Mouse (Mus musculus) regulatory T cell (primary cell): ENCODE measurements around the gene Pcnx4.

Experiments used
- in situ Hi-C: fragments of 300-600 bp; cut with MboI, MseI; formaldehyde crosslinking; loops from one replicate; pipeline ENCODE4 v1.15.1; 2025; ENCODE audit warnings: high pct_unique_total_duplicates

The Pcnx4 gene

DNA sequence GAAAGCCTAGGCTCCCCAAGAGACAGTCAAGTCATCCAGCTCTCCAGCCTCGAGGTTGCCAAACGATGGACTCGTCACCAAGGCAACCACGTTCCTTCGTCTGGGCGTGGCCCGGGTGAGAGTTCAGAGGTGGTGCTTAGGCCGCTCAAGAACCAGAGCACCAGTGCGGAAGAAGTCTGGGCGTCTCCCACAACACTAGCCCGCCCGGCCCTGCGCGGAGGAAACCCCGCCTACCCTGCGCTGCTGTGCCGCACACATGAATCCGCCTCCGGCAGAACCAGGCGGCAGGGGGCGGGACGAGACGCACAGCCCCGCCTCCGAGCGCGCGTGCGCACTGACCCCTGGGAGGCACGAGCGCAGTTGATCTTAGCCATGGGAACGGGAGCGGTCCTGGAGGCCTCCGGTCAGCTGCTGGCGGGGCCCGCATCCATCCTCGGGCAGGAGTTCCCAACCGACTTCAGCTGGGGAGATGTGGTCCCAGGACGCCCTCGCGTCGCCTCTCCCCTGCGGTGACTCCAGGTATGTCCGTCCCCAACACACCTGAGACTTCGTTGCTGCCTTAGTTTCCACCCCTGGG lies at the start of gene Pcnx4:
TSS of gene Pcnx4 (plus strand) at position 363 of the 577 bp plus-strand sequence.
- in situ Hi-C loops = loop anchor here (10.0 to 25.0 kb wide), 3 partner anchors 679 to 1841 kb away; no protein-coding TSS in a partner anchor

DNA sequence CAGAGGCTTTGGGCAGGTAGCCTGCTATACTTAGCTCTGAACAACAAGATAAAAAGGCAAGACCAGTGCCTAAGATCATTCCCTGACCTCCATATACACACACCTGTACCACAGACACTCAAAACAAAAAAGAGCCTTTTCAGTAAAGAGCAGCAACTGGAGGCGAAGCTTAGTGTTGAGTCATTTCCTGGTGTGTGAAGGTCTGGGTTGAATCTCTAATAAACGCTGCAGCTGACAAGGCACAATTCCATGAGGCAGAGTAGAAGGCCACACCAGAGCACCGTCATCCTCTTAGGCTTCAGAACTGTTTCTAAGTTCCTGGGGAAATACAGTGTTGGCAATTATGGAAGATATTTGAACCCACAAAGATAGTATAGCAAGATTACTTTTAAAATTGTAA lies 48.7 kb upstream of the Pcnx4 start:
- in situ Hi-C loops = no loop called here

DNA sequence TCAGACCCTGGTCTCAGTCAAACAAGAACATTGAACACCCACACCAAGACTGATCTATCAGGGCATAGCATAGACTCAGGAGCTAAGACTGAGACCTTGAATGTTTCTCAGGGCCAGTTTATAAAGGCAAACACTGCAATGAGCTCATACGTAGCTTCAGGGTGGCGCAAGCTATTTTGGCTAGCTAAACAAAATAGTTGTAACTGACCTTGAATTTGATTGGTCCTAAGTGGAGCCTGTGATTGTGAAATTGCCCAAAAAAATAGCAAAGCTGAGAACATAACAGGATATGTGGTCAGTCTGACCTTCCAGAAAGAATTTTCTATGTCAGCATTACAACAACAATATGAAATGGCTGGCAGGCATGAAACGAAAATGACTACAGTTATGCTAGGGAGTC lies 46.2 kb upstream of the Pcnx4 start:
- in situ Hi-C loops = no loop called here

DNA sequence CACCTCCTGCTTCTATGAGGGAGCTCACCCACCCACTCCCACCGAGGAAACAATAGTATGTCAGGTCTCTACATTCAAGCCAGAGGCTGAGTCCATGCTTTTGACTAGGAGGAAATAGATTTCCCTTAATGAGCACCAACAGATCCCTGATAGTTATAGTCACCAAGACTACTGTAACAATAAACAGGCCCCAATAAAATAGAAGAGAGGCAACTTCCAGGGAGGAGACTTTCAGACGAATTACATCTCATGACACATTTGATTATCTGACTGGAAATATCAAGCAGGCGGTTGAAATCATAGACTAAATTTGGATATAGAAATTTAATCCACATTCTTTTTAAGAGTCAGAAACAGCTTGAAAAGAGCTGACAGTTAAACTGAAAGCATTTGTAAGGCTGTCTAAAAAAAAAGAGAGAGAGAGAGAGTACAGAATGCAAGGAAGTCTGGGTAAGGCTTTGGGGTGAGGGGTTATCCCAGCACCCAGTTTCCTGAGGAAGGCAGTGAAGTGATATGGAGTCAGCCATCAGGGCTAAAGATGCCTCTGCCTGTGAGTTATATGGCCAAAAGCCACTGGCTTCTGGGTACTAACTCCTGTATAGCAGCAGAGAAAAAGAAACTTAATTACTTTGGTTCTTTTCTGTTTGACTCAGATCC lies 45.0 kb upstream of the Pcnx4 start:
- in situ Hi-C loops = no loop called here

DNA sequence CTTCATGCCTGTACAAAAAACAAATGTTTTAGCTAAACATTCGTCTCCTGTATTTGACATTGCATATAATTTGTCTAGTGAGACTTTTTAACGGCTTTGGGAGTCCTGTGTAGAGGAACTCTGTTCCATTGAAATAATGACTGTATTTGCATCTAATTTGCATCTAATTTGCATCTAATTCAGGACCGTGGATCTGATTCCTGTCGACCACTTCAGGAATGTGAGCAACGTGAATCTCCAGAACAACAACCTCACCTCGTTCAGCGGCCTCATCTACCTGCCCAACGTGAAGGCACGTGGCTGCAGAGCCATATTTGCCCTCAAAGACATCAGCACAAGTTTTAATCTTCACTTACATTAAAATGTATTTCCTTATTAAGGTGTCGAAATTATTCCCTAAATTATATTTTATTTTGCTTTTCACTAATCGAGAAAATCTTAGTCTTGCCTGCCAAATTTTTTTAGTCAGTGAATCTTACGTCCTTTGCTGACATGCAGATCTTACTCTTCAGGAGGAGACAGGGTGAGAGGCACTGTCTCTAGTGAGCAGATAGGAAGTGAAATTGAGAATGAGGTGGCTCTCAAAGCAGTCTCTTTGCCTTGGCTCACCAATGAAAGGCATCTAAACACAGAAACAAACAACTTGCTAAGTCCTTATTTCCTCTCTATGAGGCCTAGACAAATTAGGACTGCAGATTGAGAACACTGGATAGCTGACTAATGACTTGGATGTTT lies 39.1 kb upstream of the Pcnx4 start:
- in situ Hi-C loops = no loop called here

DNA sequence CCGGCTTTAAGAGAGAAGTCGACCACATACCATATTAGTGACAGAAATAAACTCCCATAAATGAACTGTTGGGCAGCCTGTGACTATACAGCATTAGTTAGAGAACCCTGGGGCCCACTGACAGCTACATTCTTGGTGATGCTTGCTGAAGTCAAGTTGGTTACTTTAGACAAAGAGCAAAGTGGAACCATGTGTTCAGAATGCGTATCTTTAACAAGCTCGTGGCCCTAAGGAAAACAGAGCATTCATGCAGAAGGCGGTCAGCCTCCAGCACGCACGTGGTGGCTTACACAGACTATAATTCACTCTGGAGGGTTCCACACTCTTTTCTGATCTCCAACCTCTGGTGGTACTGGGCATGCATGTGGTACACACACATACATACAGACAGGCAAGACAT lies 26.6 kb upstream of the Pcnx4 start:
- in situ Hi-C loops = no loop called here

DNA sequence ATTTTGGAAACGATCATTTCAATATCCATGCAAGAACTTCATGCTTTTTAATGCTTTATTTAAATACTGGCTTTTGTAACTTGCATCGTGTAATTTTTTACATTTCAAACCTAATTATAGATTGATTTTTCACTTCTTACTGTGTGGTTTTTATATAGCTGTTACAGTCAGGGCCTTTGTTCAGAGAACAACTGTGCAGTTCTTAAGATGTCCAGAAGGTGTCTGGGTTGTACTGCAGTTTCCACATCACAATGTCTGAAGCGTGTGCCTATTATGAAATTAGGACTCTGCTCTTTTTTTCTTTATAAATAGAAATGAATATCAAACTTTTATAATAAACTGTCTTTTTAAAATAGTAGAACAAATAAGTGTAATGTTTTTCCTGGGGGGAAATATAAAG lies 20.7 kb upstream of the Pcnx4 start:
- in situ Hi-C loops = no loop called here

DNA sequence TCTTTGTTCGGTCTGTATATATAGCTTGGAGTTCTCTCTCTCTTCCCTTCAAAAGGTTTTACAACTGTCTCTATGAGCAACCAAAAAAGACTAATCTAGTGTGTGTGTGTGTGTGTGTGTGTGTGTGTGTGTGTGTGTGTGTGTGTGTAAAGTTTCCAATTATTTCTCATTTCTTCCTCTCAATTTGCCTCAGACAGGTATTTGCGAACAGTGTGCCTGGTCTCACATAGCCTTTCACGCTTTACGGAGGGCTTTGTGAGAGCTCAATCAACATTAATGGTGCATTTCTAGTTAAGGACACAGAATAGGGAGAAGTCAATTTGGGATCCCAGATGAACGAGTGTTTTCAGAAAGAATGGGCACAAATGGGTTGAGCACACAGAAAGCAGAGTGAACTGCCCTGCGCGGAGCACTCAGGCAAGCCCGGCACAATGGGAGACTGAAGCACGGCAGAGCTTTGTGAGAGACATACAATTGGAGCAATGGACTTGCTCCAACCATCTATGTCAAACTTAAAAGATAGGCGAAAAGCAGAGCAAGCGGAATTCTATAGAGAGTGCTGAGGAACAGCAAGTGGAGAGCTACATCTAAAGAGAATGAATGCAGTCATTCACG lies 18.0 kb upstream of the Pcnx4 start:
- in situ Hi-C loops = no loop called here

DNA sequence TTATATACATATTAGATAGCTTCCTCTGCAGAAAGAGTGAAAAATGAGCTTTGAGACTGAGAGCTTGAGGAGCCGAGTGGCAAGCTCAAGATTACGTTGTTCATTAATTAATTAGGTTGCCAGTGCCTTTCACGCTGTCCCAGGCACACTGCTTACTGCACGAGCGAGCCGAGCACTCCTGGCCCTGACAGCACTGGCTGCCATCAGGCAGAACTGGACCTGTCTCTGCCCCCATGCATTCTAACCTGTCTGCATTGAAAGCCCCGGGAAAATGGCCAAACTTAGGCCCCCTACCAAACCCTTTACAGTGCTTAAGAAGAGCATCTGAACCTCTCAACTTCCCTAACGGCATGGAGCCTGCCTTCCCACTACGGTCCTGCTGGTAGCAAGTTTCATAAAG lies 16.8 kb upstream of the Pcnx4 start:
- in situ Hi-C loops = no loop called here

DNA sequence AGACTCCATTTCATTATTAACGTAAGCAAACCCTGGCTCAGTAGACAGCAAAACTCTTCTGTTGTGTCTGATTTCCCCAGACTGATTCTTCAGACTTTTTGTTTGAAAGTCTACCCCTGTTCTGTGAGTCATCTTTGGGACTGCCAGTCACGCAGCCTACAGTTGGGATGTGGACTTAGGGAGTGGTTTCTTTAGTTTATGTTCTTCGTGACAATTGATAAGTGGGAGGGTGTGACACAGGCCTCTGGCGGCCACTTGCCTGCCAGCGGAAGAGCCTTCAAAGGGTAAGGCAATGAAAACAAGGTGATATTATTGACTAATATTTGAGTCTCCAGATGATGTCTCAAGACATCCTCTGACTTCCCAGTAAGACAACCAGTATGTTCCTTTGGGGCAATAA lies 16.3 kb upstream of the Pcnx4 start:
- in situ Hi-C loops = no loop called here

DNA sequence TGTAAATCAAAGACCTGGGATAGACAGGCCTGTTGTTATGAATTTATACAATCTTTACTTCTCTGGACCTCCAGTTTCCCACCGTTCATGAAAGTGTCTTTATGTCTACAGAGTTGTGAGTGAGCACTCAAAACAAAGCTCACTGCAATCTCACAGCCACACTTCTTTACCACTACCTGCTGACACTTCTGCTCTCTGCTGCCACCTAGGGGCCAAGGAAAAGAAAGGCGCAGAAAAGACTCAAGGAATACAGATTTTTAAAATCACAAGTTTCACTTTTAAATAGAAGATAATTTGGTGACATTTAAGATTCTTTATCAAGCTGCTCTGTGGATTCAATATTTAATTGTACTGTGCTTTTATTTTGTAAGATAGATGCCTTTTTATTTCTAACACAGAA lies 15.5 kb upstream of the Pcnx4 start:
- in situ Hi-C loops = no loop called here

DNA sequence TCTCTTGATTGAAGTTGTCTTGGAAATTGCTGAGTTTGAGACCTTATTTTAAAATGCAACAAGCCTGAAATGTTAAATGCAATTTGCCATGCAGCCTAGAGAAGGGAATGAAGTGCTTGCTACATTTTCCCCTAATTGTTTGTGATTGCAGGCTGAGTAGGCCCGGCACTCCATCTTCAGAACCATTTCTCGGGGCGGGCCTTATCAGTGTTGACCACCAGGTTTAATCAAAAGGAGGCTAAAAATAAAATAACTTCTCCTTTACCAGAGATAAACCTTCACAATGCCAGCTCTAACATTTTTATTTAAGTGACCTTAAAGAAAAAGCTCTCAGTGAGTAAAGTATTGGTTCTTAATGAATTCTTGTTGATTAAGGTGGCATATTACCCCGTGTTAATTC lies 10.6 kb upstream of the Pcnx4 start:
- in situ Hi-C loops = loop anchor here (25.0 kb wide), 1 partner anchor 962 kb away; no protein-coding TSS in a partner anchor

DNA sequence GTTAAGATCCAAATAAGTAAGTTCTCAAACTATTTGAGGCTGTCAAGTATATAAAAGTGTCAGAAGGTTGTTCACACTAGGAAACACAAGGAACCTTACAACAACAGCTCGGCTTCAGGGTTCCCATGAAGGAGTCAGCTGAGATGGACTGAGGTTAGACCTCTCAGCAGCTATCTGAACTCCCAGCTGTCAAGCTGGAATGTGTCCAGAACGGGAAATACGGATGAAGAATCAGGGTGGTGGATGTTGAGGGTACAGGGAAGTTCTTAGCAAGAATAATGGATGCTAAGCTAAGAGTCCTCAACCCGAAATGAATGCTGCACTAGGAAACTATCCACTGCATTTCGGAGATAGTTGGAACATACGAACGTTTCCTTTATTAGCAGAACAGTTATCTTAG lies 3.9 kb upstream of the Pcnx4 start:
- in situ Hi-C loops = loop anchor here (10.0 to 25.0 kb wide), 3 partner anchors 682 to 1838 kb away; no protein-coding TSS in a partner anchor

DNA sequence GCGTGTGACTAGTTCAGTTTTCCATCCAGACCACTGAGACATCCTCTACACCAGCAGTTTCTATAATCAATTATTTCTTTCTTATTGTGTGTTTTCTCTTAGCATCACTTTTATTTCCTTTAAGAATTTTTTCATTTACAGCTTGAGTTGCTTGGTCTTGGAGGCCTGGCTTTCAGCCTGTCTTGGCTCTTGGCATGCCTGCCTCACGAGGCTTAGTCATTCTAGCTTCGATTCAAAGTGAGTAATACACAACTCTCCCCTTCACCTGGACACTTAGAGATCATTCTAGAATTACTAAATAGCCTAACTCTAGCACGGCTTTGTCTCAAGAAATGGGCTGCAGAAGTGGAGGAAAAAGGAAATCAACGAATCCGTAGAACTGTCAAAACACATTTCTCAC lies 2.2 kb upstream of the Pcnx4 start:
- in situ Hi-C loops = loop anchor here (10.0 to 25.0 kb wide), 3 partner anchors 681 to 1839 kb away; no protein-coding TSS in a partner anchor

DNA sequence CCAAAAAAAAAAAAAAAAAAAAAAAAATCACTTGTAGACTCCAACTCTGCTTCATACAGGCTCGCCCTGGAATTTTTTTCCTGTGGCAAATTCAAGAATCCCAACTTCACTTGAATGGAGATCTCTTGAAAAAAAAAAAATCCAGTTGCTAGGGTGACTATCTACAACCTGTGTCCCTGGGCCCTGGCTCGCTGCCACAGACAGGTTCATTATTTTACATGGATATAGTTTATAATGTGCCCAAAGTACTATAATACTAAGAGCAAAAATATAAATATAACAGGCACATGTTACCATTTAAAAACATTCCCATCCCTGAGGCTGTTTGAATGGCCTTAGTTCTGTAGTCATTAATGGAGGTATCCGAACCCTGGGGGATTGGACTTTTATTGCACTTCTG lies 584 bp upstream of the Pcnx4 start:
- in situ Hi-C loops = loop anchor here (10.0 to 25.0 kb wide), 3 partner anchors 679 to 1841 kb away; no protein-coding TSS in a partner anchor

DNA sequence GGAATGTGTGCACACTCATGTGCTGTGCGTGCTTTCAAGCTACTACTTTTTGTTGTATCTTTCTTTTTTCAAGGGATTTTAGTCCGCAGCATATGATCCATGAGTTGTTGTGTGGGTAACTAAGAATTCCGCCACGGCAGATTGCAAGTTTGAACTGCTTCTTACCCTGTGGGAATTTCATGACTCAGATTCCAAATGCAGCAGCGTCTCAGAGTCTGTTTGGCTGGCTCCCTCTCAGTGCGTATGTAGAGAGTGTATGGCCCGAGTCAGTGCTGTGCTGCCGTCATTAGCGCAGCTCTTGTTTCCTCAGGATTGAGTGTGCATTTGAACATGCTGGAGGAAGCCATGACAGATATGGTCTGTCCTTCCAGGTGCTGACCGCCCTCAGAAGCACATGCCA lies 2.4 kb downstream of the Pcnx4 start:
- in situ Hi-C loops = loop anchor here (10.0 to 25.0 kb wide), 3 partner anchors 676 to 1844 kb away; no protein-coding TSS in a partner anchor

DNA sequence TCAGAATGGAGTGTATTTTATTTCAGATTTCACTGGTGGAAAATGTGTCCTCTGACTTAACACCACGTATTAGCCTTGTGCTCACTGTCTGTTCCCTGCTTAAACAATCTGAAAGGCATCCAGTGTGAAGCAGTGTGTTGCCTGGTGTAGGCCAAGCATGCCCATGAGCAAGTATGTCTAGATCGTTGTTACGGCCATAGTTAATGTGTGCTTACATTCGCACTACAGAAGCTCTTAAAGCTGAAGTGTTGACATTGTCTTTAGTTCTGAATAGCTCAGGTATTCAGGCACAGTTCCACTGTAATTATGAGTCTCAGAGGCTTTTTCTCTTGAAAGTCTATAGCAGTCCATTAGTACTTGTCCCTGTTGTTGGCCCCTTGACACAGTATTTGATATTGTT lies 18.2 kb downstream of the Pcnx4 start:
- in situ Hi-C loops = no loop called here

DNA sequence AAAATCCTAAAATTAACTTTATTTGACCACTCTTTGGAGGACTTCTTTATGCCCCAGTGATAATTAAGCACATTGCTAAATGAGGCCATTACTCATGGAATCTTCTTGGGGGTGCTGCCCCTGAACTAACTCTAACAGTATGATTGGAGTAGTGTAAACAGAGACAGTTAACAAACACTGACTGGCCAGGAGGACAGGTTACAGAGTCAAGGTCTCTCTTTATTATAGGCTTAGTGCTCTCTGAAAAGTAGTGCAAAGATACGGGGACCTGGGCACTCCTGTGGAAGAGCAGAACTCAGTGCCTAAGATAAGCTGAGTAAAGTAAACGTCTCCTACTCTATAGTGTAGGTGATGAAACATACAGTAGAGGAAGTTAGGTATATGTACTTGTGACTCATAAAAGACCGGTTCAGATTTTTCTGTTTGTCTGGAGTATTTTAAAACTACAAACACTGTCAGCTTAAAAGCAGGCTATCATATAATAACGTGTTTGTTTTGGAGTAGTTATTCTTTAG lies 28.2 kb downstream of the Pcnx4 start:
- in situ Hi-C loops = no loop called here

DNA sequence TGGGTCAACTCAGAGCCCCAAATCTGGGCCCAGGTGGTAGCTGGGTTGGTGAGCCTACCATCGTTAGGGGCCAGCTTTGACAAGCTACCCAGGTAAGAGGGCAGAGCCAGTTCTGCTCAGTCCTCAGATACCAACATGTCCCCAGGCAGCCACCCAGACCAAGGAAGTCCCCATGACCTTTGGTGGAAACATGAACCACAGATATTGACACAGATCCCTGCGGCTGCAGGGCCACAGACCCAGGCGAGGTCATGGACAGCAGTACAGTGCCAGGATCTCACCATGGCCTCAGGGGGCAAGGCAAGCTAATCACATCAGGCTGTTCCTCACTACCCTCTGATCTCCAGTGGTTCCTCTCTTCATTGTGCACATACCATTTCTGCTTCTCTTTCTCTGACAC lies 45.8 kb downstream of the Pcnx4 start:
- in situ Hi-C loops = no loop called here

DNA sequence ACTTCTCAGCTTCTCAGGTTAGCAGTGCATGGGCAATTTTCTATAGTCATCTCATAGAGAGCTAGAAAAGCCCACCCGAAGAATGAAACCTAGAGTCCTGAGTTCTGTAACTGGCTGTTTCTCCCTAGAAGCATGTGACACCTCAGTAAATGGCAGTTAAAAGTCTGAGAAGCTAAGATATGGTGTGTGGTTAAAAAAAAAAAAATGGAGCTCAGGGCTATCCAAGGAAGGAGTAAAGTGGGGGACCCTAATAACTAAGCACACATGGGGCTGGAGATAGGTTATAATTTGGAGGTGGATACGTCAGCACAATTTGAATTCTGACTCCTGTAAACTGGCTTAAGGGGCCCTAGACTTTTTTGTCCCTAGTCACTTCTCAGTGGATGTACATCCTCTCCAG lies 46.9 kb downstream of the Pcnx4 start:
- in situ Hi-C loops = no loop called here

DNA sequence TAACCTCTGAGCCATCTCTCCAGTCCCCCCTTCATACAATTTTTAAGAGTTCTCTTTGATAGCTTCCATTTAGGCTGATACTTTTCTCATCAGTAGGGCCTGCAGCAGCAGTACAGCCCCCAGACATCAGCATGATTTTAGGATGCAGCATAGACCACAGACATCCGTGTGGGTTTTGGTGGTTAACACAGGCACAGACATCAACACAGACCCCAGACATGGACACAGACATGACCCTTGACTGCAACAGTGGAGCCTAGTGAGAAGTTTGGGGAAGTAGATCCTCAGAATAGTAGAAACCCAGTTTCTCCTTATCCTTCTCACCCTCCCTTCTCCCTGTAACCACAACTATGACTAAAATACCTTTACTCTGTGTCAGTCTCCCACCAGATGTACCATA lies 49.2 kb downstream of the Pcnx4 start:
- in situ Hi-C loops = no loop called here

DNA sequence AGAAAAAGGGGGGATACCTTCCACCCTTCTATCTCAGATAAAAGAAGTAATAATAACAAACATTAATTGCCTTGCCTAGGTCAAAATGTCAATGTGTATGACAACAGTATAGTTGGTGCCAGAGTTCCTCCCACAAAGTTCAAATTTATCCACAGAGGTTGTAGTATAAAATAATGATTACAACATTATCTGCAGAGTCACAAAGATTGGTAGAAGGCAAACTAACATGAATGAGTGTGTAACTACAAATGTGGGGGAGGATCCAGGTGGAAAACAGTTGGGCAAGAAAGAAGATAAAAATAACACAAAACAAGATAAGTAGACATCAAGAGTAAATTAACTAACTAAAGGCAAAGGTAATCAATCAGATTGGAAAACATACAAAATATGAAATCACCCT lies 56.8 kb downstream of the Pcnx4 start:
- in situ Hi-C loops = no loop called here
